Mouse (Mus musculus) C2C12 (cell line): ENCODE results near the gene Hmgxb4. TPM values are rescaled to one million over a fixed set of nuclear protein-coding genes. Genes with fewer than 3 reads are reported as not detected.

Experiments
- H3K27me3 ChIP-seq: one replicate; pipeline ENCODE4 v1.6.1; 2011; ENCODE audit not compliant: control insufficient read depth, insufficient read depth, insufficient read length
- H3K36me3 ChIP-seq: one replicate; pipeline ENCODE4 v1.6.1; 2011; ENCODE audit not compliant: control insufficient read depth, insufficient read depth
- H3K4me3 ChIP-seq: one replicate; pipeline ENCODE4 v1.5.1; 2011; ENCODE audit warnings: mild to moderate bottlenecking, control low read depth; ENCODE audit not compliant: poor library complexity, insufficient read depth, severe bottlenecking
- H3K79me2 ChIP-seq: one replicate; pipeline ENCODE4 v1.6.1; 2011; ENCODE audit not compliant: control insufficient read depth, insufficient read depth
- H3K79me3 ChIP-seq: one replicate; pipeline ENCODE4 v1.6.1; 2011; ENCODE audit warnings: low read depth, control low read depth
- H3ac ChIP-seq: one replicate; pipeline ENCODE3; 2011; ENCODE audit warnings: low read depth; ENCODE audit not compliant: control insufficient read depth, insufficient read length
- CEBPB ChIP-seq: IDR thresholded peaks from one replicate; pipeline ENCODE4 v1.6.1; 2011; ENCODE audit warnings: low read depth, mild to moderate bottlenecking, control low read depth, moderate library complexity
- CTCF ChIP-seq: IDR thresholded peaks from one replicate; pipeline ENCODE4 v1.5.1; 2011; ENCODE audit not compliant: control insufficient read depth, insufficient read depth, insufficient read length
- FOSL1 ChIP-seq: IDR thresholded peaks from one replicate; pipeline ENCODE4 v1.8.0; 2011; ENCODE audit warnings: mild to moderate bottlenecking, low read length; ENCODE audit not compliant: poor library complexity, insufficient read depth, severe bottlenecking
- MAX ChIP-seq: IDR thresholded peaks from one replicate; pipeline ENCODE4 v1.6.1; 2011; ENCODE audit warnings: mild to moderate bottlenecking, control low read depth
- MYOD1 ChIP-seq: IDR thresholded peaks from one replicate; pipeline ENCODE4 v1.6.1; 2011; ENCODE audit warnings: low read depth; ENCODE audit not compliant: control insufficient read depth, insufficient read length
- MYOG ChIP-seq: IDR thresholded peaks from one replicate; pipeline ENCODE4 v1.6.1; 2011; ENCODE audit not compliant: control insufficient read depth, insufficient read length; ENCODE audit errors: extremely low read depth
- USF1 ChIP-seq: IDR thresholded peaks from one replicate; pipeline ENCODE4 v1.6.1; 2011; ENCODE audit warnings: low read depth, mild to moderate bottlenecking, control low read depth, moderate library complexity
- polyA plus RNA-seq: library from polyadenylated mRNA; unstranded; fragments of >200 nt; fragmentation: generic; extraction: Trizol; gene quantifications from one replicate; pipeline ENCODE4 v1.2.1, GENCODE M21; 2012; ENCODE audit warnings: missing spikeins

Gene Hmgxb4
- polyA plus RNA-seq, 1 experiment: 12.0 TPM

DNA sequence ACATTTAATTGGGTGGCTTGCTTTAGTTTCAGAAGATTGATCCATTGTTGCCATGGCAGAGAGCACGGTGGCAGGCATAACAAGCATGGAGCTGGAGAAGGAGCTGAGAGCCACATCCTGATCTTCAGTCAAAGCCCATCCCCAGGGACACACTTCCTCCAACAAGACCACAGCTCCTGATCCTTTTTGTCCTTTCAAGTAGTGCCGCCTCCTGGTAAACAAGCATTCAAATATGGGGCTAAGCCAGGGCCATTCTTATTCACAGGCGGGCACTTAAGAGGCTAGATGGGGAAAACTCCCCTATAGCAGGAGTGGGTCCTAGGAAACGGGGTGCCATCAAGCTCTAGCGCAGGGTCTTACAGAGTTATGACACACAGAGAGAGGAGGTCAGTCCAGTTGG, 5.7 kb upstream of the Hmgxb4 start:
- Histone ChIP-seq H3K27me3 (no peaks in the 10 kb centered on the region), H3K79me3 (no peaks in the 10 kb centered on the region), H3K36me3 (no peaks in the 10 kb centered on the region), H3ac (no peak overlapping the region), H3K4me3 (no peak overlapping the region), H3K79me2 (no peaks in the 10 kb centered on the region)
- TF ChIP-seq FOSL1 (no peak), MYOD1 (no peak), MYOG (no peak), USF1 (no peak), MAX (no peak), CEBPB (no peak), CTCF (no peak)

- H3K79me3 ChIP-seq: peaks cover 5% of the 10 kb centered on the region
- H3K4me3 ChIP-seq: no peak overlapping the region
- TF ChIP-seq MYOD1 (no peak), MAX (no peak), FOSL1 (no peak), USF1 (no peak), MYOG (no peak), CTCF (no peak), CEBPB (no peak)
- H3K36me3 ChIP-seq: no peaks in the 10 kb centered on the region
- H3K79me2 ChIP-seq: peaks cover 12% of the 10 kb centered on the region
- H3ac ChIP-seq: no peak overlapping the region
- no peaks in the 10 kb centered on the region for H3K27me3 ChIP-seq
Measured at GRCm38 (mm10) chr8:74990021-74990420, 3.1 kb upstream of the Hmgxb4 start.

- Histone ChIP-seq H3K4me3 (peak overlapping the region; percentile 53), H3ac (peak overlapping the region; percentile 84), H3K79me3 (peaks cover 16% of the 10 kb centered on the region), H3K36me3 (peaks cover 7% of the 10 kb centered on the region), H3K79me2 (peaks cover 31% of the 10 kb centered on the region), H3K27me3 (no peaks in the 10 kb centered on the region)
- TF ChIP-seq MAX (peak; percentile 88), FOSL1 (no peak)
Measured at GRCm38 (mm10) chr8:74993475-74994451, 607 bp downstream of the Hmgxb4 start.

GRCm38 (mm10) chr8:74994540-74994939, 1.4 kb downstream of the Hmgxb4 start:
- H3K27me3 ChIP-seq: no peaks in the 10 kb centered on the region
- TF ChIP-seq CTCF: no peak
- TF ChIP-seq MYOG: no peak
- no peak for TF ChIP-seq MAX
- TF ChIP-seq MYOD1: no peak
- no peak for TF ChIP-seq FOSL1
- no peak for TF ChIP-seq USF1
- no peak for TF ChIP-seq CEBPB
- H3K79me2 ChIP-seq: peaks cover 31% of the 10 kb centered on the region
- peak overlapping the region; percentile 53 for H3K4me3 ChIP-seq
- H3ac ChIP-seq: peak overlapping the region; percentile 75
- peaks cover 16% of the 10 kb centered on the region for H3K79me3 ChIP-seq
- H3K36me3 ChIP-seq: peaks cover 14% of the 10 kb centered on the region

GRCm38 (mm10) chr8:75000431-75000830, 7.3 kb downstream of the Hmgxb4 start:
- Histone ChIP-seq H3K4me3 (no peak overlapping the region), H3K36me3 (peaks cover 52% of the 10 kb centered on the region), H3K79me2 (peaks cover 15% of the 10 kb centered on the region), H3K27me3 (no peaks in the 10 kb centered on the region), H3ac (no peak overlapping the region), H3K79me3 (peaks cover 16% of the 10 kb centered on the region)
- TF ChIP-seq MAX (no peak), MYOD1 (no peak), USF1 (no peak), CTCF (no peak), MYOG (no peak), CEBPB (no peak), FOSL1 (no peak)

DNA sequence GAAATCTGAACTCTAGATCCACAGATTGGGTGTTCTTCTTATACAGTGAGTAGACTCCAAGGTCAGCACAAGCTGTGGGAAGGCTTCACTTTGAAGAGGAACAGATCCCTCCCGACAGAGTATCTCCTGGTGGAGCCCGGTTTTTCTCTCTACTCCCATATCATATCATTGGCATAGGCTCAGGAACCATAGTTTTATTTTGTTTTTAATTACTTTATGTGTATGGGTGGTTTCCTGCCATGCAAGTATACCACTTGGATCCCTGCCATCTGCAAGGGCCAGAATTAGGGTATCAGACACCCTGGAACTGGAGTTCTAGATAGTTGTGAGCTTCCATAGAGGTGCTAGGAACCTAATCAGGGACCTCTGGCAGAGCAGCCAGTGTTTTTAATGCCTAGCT, 15.7 kb downstream of the Hmgxb4 start:
- TF ChIP-seq CTCF: no peak
- no peak for TF ChIP-seq USF1
- TF ChIP-seq MYOG: no peak
- no peak for TF ChIP-seq CEBPB
- TF ChIP-seq MYOD1: no peak
- TF ChIP-seq MAX: no peak
- TF ChIP-seq FOSL1: no peak
- no peak overlapping the region for H3K4me3 ChIP-seq
- H3K36me3 ChIP-seq: peaks cover 34% of the 10 kb centered on the region
- H3ac ChIP-seq: no peak overlapping the region
- peaks cover 30% of the 10 kb centered on the region for H3K79me3 ChIP-seq
- peaks cover 60% of the 10 kb centered on the region for H3K79me2 ChIP-seq
- no peaks in the 10 kb centered on the region for H3K27me3 ChIP-seq
